Mouse (Mus musculus) forebrain, embryonic 12.5 days (tissue): ENCODE data around the gene Mrpl42. TPM values are rescaled to one million over a fixed set of nuclear protein-coding genes. Genes with fewer than 3 reads are reported as not detected.

Experiments used
- ATAC-seq: fragments of 200-750 bp; cut with Nextera tagmentation; 2 replicates; pipeline ENCODE4 v1.8.0; 2017; ENCODE audit warnings: moderate TSS enrichment; ENCODE audit not compliant: low FRiP score
- H3K27ac ChIP-seq: fragments of 300-500 bp; sonication (generic); 2 replicates; pipeline ENCODE4 v1.5.1; 2016; ENCODE audit warnings: mild to moderate bottlenecking
- H3K27me3 ChIP-seq: fragments of 300-500 bp; sonication (generic); 2 replicates; pipeline ENCODE4 v1.6.1; 2016; ENCODE audit warnings: mild to moderate bottlenecking
- H3K36me3 ChIP-seq: fragments of 300-500 bp; sonication (generic); replicated peaks from 2 replicates; pipeline ENCODE4 v1.6.1; 2016; ENCODE audit warnings: mild to moderate bottlenecking
- H3K4me1 ChIP-seq: fragments of 300-500 bp; sonication (generic); 2 replicates; pipeline ENCODE4 v1.6.1; 2016
- H3K4me2 ChIP-seq: fragments of 300-500 bp; sonication (generic); 2 replicates; pipeline ENCODE4 v1.6.1; 2016; ENCODE audit warnings: mild to moderate bottlenecking, moderate library complexity
- H3K4me3 ChIP-seq: fragments of 300-500 bp; sonication (generic); replicated peaks from 2 replicates; pipeline ENCODE4 v1.5.1; 2016; ENCODE audit warnings: mild to moderate bottlenecking
- H3K9ac ChIP-seq: fragments of 300-500 bp; sonication (generic); 2 replicates; pipeline ENCODE4 v1.6.1; 2016; ENCODE audit warnings: mild to moderate bottlenecking
- H3K9me3 ChIP-seq: fragments of 300-500 bp; sonication (generic); 2 replicates; pipeline ENCODE4 v1.6.1; 2016
- WGBS: fragments of 180-500 bp; shearing (Covaris S2); methylation state at CpG from one replicate; pipeline ENCODE4 v1.1.7; 2016; 5-methylcytosine and 5-hydroxymethylcytosine counted together
- polyA plus RNA-seq: library from polyadenylated mRNA; unstranded; fragments of >200 nt; fragmentation: Nextera tagmentation; extraction: Ambion mirVana; gene quantifications from 2 replicates; pipeline ENCODE4 v1.2.1, GENCODE M21; 2016

Gene Mrpl42
- polyA plus RNA-seq, 1 experiment from 2014 or later, result 314 TPM

DNA sequence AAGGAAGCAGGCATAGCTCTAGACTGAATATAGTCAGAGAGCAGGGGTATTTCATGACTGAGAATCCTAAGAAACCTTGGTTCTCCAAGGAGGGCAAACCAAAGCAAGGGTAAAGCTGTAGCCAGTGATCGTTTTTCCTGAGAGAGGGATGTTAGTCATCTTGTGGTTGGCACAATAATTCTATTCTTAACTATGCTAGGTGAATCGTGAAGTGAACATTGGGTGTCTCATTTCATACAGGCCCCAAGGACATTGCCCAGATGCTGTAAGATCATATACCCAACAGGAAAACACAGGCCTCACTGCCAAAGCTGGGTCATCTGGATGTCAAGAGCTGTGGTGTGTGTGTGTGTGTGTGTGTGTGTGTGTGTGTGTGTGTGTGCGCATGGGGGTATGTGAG is 30.6 kb downstream of the Mrpl42 start:
- no peak overlapping the region for H3K4me2 ChIP-seq
- no peaks in the 10 kb centered on the region for H3K9me3 ChIP-seq
- H3K27me3 ChIP-seq, result no peaks in the 10 kb centered on the region
- WGBS, result 82% methylated on average over 3 of the region's 3 CpGs
- H3K36me3 ChIP-seq, result no peaks in the 10 kb centered on the region
- H3K27ac ChIP-seq, result no peak overlapping the region
- no peaks in the 10 kb centered on the region; the same call in 1 of the 2 replicates for H3K4me1 ChIP-seq
- no peak overlapping the region for H3K4me3 ChIP-seq
- no peak overlapping the region for H3K9ac ChIP-seq
- no peak for ATAC-seq

DNA sequence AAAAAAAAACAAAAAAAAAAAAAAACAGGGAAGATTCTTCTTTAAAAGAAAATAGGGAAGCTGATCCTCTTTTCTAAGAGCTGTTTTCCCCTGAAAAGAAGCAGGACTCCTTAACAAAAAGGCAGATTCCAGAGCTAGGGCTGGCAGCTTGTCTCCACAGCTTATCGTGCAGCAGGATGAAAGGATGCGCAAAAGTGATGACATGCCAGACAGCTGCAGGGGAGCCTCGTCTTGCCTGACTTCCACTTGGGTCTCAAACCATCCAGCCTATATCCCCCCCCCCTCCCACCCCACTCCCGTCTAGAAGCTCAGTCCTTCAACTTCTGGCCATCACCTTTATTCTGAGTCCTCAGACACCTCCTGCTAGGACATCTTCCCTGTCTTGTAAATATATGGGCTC is 32.8 kb downstream of the Mrpl42 start:
- Histone ChIP-seq H3K4me2 (no peak overlapping the region), H3K4me1 (peaks cover 7% of the 10 kb centered on the region; the same call in 1 of the 2 replicates), H3K27ac (no peak overlapping the region), H3K27me3 (no peaks in the 10 kb centered on the region), H3K9ac (no peak overlapping the region), H3K9me3 (no peaks in the 10 kb centered on the region), H3K36me3 (no peaks in the 10 kb centered on the region), H3K4me3 (no peak overlapping the region)
- no peak for ATAC-seq
- 72% methylated on average over 4 of the region's 4 CpGs for WGBS

DNA sequence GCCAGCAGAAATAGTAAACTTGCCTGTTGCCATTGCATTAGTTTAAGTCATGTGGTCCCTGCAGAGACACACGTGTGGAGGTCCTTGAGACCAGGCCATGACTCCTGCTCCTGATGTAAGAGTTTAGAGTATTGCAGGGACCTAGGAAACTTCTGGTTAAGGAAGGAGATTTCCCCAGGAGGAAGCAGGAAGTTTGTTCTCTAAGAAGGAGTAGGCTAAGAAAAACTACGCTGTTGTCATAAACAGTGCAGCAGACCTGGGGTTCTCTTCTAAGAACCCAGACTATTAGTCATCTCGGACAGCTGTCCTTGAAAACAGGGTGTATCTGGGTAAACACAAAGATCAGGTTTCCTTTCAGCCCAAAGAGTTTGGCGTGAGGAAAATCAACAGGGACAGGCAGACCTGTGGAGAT is 36.2 kb downstream of the Mrpl42 start:
- Histone ChIP-seq H3K36me3 (no peaks in the 10 kb centered on the region), H3K9me3 (no peaks in the 10 kb centered on the region), H3K27ac (no peak overlapping the region), H3K4me1 (peaks cover 7% of the 10 kb centered on the region; the same call in 1 of the 2 replicates), H3K4me2 (no peak overlapping the region), H3K4me3 (no peak overlapping the region), H3K9ac (no peak overlapping the region), H3K27me3 (no peaks in the 10 kb centered on the region)
- 76% methylated on average over 4 of the region's 4 CpGs for WGBS
- no peak for ATAC-seq

DNA sequence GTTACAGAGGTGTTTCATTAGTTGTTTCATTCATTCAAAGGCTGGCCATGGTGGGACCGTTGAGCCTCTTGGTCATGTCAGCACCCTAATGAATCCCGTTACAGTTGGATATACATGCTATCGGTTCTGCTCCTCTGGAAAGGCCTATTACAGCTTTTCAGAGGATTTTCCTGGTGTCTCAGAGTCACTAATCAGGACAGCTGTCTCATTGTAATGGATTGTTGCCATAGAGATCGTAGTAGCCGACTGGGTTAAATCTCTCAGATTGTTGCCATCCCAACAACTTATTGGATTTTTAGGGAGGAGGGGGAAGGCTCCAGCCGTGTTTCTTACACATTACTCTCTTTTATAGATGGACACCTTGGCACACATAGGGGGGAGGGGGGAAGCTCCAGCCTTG is 37.2 kb downstream of the Mrpl42 start:
- no peak overlapping the region for H3K27ac ChIP-seq
- H3K27me3 ChIP-seq, result no peaks in the 10 kb centered on the region
- no peaks in the 10 kb centered on the region for H3K9me3 ChIP-seq
- H3K4me2 ChIP-seq, result no peak overlapping the region
- H3K9ac ChIP-seq, result no peak overlapping the region
- no peaks in the 10 kb centered on the region for H3K36me3 ChIP-seq
- no peak for ATAC-seq
- no peak overlapping the region for H3K4me3 ChIP-seq
- peaks cover 7% of the 10 kb centered on the region; the same call in 1 of the 2 replicates for H3K4me1 ChIP-seq
- WGBS, result 58% methylated on average over 6 of the region's 6 CpGs

DNA sequence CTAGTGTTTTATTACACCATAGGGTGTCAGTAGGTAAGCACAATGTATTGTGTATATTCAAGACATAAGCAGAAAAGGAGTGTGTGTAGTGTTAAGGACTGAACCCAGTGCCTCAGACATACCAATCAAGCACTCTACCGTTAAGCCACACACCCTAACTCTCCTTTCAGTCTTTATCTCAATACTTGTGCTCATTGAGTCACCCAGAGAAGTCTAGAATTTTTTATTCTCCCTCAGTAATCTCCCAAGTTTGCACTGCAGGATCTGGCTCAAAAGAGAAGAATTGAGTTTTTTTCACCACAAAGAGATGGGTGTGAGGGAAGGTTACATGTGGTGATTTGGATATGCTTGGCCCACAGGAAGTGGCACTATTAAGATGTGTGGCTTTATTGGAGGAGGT is 39.5 kb downstream of the Mrpl42 start:
- no peak overlapping the region for H3K4me3 ChIP-seq
- peaks cover 7% of the 10 kb centered on the region; the same call in 1 of the 2 replicates for H3K4me1 ChIP-seq
- H3K9ac ChIP-seq, result no peak overlapping the region
- H3K36me3 ChIP-seq, result no peaks in the 10 kb centered on the region
- no peak overlapping the region for H3K27ac ChIP-seq
- whole genome bisulfite sequencing, result 76% methylated on average over 1 of the region's 1 CpGs
- ATAC-seq, result no peak
- no peaks in the 10 kb centered on the region for H3K27me3 ChIP-seq
- no peak overlapping the region for H3K4me2 ChIP-seq
- H3K9me3 ChIP-seq, result no peaks in the 10 kb centered on the region

DNA sequence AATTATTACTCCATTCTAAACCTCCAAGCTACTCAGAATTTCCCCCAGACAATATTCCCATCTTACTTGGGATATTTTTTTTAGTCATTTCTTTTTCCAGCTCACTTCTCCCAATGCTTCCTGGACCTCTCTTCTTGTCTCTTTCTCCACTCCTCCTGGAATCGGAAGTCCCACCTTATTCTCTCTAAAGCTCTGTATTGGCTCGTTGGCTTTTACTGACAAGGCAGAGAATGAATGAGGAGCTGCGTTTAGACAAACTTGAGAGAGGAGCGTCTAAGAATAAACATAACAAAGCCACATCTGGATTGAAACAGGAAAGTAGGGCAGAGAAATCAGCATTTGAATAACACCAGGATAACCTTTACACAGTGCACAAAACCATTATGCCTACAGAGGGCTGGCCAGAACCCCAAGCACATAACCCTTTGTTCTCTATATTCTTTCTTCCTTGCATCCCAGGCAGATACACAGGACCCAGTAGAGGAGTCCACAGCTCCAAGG is 40.6 kb downstream of the Mrpl42 start:
- H3K36me3 ChIP-seq, result no peaks in the 10 kb centered on the region
- H3K27me3 ChIP-seq, result no peaks in the 10 kb centered on the region
- 62% methylated on average over 4 of the region's 4 CpGs for WGBS
- H3K4me3 ChIP-seq, result no peak overlapping the region
- no peak overlapping the region for H3K4me2 ChIP-seq
- H3K27ac ChIP-seq, result no peak overlapping the region
- peaks cover 7% of the 10 kb centered on the region; the same call in 1 of the 2 replicates for H3K4me1 ChIP-seq
- ATAC-seq, result no peak
- H3K9ac ChIP-seq, result no peak overlapping the region
- H3K9me3 ChIP-seq, result no peaks in the 10 kb centered on the region

DNA sequence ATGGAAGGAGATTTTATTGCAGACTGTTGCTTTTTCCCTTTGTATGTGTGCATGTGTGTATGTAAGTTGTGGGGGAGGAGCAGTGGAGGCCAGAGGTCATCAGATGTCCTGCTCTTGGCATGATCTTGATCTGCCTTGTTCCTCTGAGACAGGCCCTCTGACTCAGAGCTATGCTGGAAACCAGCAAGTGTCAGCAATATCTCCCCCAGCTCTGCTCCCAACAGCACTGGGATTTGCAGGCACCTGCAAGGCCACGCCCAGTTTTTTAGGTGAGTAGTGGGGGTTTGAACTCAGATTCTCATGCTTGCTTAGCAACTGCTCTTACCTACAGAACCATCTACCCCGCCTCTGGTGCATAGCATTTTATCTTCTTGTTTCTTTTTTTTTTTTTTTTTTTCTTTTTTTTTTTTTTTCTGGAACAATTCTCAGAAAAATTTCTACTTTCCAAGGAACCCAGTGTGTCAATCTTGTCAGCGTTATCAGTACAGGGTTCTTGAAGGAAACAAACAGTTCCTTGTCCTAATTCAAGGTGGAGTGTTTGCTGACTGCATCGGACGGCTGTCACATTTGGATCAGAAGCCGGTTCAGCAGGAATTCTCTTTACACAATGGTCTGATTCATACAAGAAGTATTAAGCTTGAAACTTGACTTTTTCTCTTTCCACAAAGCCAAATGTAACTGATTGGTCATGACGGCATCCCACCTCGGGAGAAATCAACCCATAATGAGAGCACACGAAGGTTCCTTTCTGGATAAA is 43.5 kb downstream of the Mrpl42 start:
- Histone ChIP-seq H3K27ac (no peak overlapping the region), H3K4me1 (no peaks in the 10 kb centered on the region), H3K27me3 (no peaks in the 10 kb centered on the region), H3K36me3 (no peaks in the 10 kb centered on the region), H3K9ac (no peak overlapping the region), H3K9me3 (no peaks in the 10 kb centered on the region), H3K4me3 (no peak overlapping the region), H3K4me2 (no peak overlapping the region)
- no peak for ATAC-seq
- 87% methylated on average over 9 of the region's 9 CpGs for WGBS

DNA sequence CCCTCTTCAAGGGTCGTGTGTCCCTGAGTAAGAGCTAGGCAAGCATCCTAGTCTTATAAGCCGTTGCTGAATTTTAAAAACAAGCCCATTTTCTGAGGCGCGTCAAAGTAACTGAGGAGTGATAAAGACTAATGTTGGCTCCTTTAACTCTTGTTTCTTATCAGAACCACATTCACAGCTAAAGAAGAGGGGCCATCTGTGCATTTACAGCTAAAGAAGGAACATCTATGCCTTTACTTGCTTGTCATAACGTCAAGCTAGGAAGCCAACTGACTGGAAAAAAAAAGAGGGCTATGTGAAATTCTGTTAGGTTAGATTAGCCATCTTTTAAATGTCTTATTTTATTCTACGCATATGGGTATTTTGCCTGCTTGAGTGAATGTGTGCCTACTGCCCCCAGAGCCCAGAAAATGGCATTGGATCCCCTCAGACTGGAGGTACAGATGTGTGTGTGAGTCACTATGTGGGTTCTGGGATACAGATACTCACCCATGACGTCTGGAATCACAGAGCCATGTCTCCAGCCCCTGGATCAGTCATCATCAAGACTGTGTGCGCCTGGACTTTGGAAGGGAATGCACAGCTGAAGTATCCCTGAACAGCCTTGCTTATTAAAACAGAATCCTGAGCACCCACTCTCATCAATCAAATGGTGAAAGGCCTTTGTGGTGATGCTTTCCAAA is 44.2 kb downstream of the Mrpl42 start:
- WGBS, result 86% methylated on average over 8 of the region's 8 CpGs
- Histone ChIP-seq H3K27ac (no peak overlapping the region), H3K9me3 (no peaks in the 10 kb centered on the region), H3K4me2 (no peak overlapping the region), H3K4me3 (no peak overlapping the region), H3K36me3 (no peaks in the 10 kb centered on the region), H3K9ac (no peak overlapping the region), H3K4me1 (no peaks in the 10 kb centered on the region), H3K27me3 (no peaks in the 10 kb centered on the region)
- no peak for ATAC-seq

DNA sequence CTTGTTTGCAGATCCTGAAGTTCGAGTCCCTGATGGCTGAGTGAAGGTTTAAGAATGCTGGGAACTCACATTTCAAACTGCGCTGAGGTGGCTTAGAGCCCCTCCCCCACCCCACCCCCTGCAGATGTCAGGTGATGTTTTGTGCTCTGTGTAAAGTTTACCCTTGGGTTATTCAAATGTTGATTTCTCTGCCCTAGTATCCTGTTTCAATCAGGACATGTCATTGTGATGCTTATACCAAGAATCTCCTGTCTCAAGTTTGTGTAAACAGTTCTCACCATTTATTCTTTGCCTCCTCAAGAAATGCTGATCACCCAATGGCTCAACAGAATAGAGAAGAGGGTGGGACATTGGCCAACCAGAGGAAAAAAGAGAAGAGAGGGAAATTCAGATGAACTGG is 45.6 kb downstream of the Mrpl42 start:
- Histone ChIP-seq H3K36me3 (no peaks in the 10 kb centered on the region), H3K27me3 (no peaks in the 10 kb centered on the region), H3K9ac (no peak overlapping the region), H3K9me3 (no peaks in the 10 kb centered on the region), H3K27ac (no peak overlapping the region), H3K4me1 (no peaks in the 10 kb centered on the region), H3K4me2 (no peak overlapping the region), H3K4me3 (no peak overlapping the region)
- no peak for ATAC-seq
- 61% methylated on average over 2 of the region's 2 CpGs for WGBS

DNA sequence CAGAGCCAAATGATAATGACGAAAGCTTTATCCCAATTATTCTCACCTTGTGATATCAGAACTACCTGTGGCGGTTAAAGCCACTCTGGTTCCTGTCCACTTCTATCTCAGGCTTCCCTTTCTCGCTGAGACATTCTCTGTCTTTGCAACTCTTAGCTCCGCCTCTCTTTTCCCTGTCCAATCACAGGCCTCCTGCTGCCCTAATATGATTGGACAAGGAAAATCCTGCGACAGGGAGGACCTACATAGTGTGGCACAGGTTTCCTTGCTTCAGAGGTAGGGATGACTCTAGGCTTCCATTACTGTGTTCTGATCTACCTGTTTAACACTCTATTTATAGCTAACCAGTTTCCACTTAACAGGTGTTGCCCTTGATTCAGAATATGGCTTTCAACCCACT is 48.5 kb downstream of the Mrpl42 start:
- no peaks in the 10 kb centered on the region for H3K4me1 ChIP-seq
- WGBS, result 90% methylated on average over 5 of the region's 5 CpGs
- no peak overlapping the region for H3K27ac ChIP-seq
- H3K9ac ChIP-seq, result no peak overlapping the region
- H3K36me3 ChIP-seq, result no peaks in the 10 kb centered on the region
- no peak for ATAC-seq
- H3K4me3 ChIP-seq, result no peak overlapping the region
- H3K9me3 ChIP-seq, result no peaks in the 10 kb centered on the region
- H3K27me3 ChIP-seq, result no peaks in the 10 kb centered on the region
- H3K4me2 ChIP-seq, result no peak overlapping the region

DNA sequence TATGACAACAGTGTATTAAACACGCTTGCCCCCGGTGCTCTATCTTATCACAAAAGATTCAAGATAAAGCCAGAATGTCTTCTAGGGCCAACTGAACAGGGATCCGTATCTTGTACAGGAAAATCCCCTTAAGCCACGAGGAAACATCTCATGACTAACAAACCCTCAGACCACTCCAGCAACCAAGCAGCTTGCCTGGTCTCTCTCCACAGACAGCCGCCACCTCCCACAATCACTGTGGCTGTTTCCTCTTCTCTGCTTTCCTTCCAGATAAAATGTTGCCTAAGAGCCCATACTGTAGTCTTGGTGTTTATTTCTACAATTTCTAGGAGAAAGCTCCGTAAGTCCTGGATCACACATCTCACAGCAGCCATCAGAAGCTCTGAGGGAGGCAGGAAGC is 52.7 kb downstream of the Mrpl42 start:
- H3K27ac ChIP-seq, result no peak overlapping the region
- H3K4me1 ChIP-seq, result no peaks in the 10 kb centered on the region
- H3K4me2 ChIP-seq, result no peak overlapping the region
- no peak for ATAC-seq
- no peaks in the 10 kb centered on the region for H3K9me3 ChIP-seq
- no peaks in the 10 kb centered on the region for H3K27me3 ChIP-seq
- 91% methylated on average over 6 of the region's 6 CpGs for WGBS
- H3K9ac ChIP-seq, result no peak overlapping the region
- no peaks in the 10 kb centered on the region for H3K36me3 ChIP-seq
- no peak overlapping the region for H3K4me3 ChIP-seq

DNA sequence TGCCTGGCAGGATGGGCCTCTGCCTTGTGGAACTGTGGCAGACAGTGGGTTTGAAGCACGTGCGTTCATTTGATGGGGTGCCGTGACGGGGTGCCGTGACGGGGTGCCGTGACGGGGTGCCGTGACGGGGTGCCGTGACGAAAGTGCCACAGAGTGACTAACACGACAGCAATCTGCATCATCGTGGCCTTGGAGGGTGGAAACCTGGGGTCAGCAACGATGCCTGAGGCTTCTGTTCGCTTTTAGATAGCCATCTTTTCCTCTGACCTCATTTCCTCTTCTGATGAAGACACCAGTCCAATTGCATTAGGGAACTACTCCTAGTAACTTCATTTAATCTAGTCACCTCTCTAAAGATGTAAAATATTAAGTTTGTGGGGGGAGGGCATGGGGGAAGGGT is 53.8 kb downstream of the Mrpl42 start:
- no peaks in the 10 kb centered on the region for H3K27me3 ChIP-seq
- ATAC-seq, result no peak
- H3K27ac ChIP-seq, result no peak overlapping the region
- H3K4me3 ChIP-seq, result no peak overlapping the region
- 94% methylated on average over 16 of the region's 16 CpGs for WGBS
- H3K9ac ChIP-seq, result no peak overlapping the region
- H3K36me3 ChIP-seq, result no peaks in the 10 kb centered on the region
- H3K9me3 ChIP-seq, result no peaks in the 10 kb centered on the region
- H3K4me2 ChIP-seq, result no peak overlapping the region
- H3K4me1 ChIP-seq, result no peaks in the 10 kb centered on the region
